21 mouse cellular contexts compared by ENCODE assay signal in genomic region chr2:128731514-128731913, GRCm38 (mm10). TPM values are rescaled to one million over a fixed set of nuclear protein-coding genes. Genes with fewer than 3 reads are reported as not detected.
"Had no signal": no experiment of that assay in that cellular context is flagged by ENCODE, and none has a peak within 500 bp of the region (broad histone marks: within the 10 kb centered on the region; RNA-seq: fewer than 3 reads in every experiment).

No protein-coding gene starts in this region.

- H3K36me3 ChIP-seq: liver, embryonic 15.5 days; midbrain, embryonic 12.5 days; midbrain, embryonic 15.5 days; neural tube, embryonic 13.5 days had no signal

- H3K9me3 ChIP-seq: limb, embryonic 10.5 days; limb, embryonic 13.5 days; liver, embryonic 15.5 days; midbrain, embryonic 12.5 days; midbrain, embryonic 15.5 days; neural tube, embryonic 13.5 days had no signal

- H3K9ac ChIP-seq: limb, embryonic 13.5 days; liver, embryonic 15.5 days; midbrain, embryonic 12.5 days; midbrain, embryonic 15.5 days; neural tube, embryonic 13.5 days had no signal

- H3K27me3 ChIP-seq: limb, embryonic 13.5 days; liver, embryonic 15.5 days; midbrain, embryonic 12.5 days; midbrain, embryonic 15.5 days; neural tube, embryonic 13.5 days had no signal

- H3K4me3 ChIP-seq: limb, embryonic 10.5 days; limb, embryonic 13.5 days; liver, embryonic 15.5 days; midbrain, embryonic 12.5 days; midbrain, embryonic 15.5 days; myocyte; neural tube, embryonic 13.5 days had no signal

- H3K4me1 ChIP-seq: liver, embryonic 15.5 days; midbrain, embryonic 12.5 days; midbrain, embryonic 15.5 days had no signal

- H3K27ac ChIP-seq: limb, embryonic 10.5 days; limb, embryonic 13.5 days; liver, embryonic 15.5 days; macrophage; midbrain, embryonic 12.5 days; midbrain, embryonic 15.5 days; neural tube, embryonic 13.5 days had no signal

- DNase-seq: kidney, adult 18-20 months; kidney, adult 9 months; kidney, postnatal 14 days; kidney, postnatal 4 days; liver; lung, adult 2 months; lung, postnatal 14 days; retina, postnatal 1 day; right cerebral cortex, postnatal 25 days; spleen, adult 18-20 months; thymus, postnatal 25 days had no signal

- H3K4me2 ChIP-seq: limb, embryonic 13.5 days; liver, embryonic 15.5 days; midbrain, embryonic 12.5 days; midbrain, embryonic 15.5 days; neural tube, embryonic 13.5 days had no signal

- ATAC-seq: midbrain, embryonic 15.5 days had no signal

RNA-seq across cellular contexts. Expression of gene Mertk, which starts 32.8 kb away (rescaled TPM):
- total RNA-seq: monocyte, adult 5-6 weeks; neutrophil, adult 5-6 weeks had no signal
